9 mouse cellular contexts compared by ENCODE assay signal in the genomic region with DNA sequence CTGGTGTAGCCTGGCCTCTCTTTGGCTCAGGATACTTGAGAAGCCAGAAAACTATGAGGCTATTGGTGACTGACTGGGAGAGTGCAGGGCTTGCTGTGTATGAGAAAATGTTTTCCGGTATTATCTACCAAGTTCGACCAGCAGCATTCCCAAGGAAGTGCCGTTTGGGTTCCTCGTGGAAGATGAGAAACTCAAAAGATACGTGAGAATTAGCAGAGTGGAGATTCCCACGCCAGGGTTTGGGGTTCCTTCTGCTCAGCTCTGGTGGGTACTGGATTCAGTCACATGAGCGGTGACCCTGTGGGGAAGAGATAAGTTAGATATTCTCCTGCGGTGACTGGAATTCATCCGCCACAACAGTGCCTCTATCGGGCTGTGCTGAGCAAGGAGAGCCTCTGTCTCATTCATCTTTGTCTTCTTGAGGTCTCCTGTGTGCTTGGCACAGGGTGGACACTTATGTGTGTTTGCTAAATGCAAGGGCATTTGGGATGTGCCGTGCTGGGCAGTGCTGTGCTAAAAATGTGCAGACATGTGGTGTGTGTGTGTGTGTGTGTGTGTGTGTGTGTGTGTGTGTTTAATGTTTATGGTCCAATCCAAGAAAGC. TPM values are rescaled to one million over a fixed set of nuclear protein-coding genes. Genes with fewer than 3 reads are reported as not detected.
A peak's percentile ranks its signal among the peaks of the same experiment; 100 is the strongest.
DNase-seq lines count a peak whose midpoint lies in the region; ATAC-seq lines count a peak whose summit lies in the region.
"Had no signal": no experiment of that assay in that cellular context is flagged by ENCODE, and none has a peak within 500 bp of the region (broad histone marks: within the 10 kb centered on the region; RNA-seq: fewer than 3 reads in every experiment).

No protein-coding gene starts in this region.

- peak overlapping the region; percentile 95 for H3K9ac ChIP-seq in hindbrain, embryonic 12.5 days
- H3K9ac ChIP-seq in midbrain, embryonic 11.5 days (ENCODE audit: low read length), result peak overlapping the region; percentile 92

- DNase-seq in cerebellum, adult 8-10 months, result no peak
- peak; percentile 69 to 70 for DNase-seq in cerebellum, postnatal 10 days
- DNase-seq in midbrain, embryonic 11.5 days (ENCODE audit: low spot score, missing footprints), result peak; percentile 91
- no peak for DNase-seq in thymus, postnatal 10 days (ENCODE audit: low spot score in 2 of 2)
- no peak for DNase-seq in lung, postnatal 10 days

- no peaks in the 10 kb centered on the region for H3K27me3 ChIP-seq in hindbrain, embryonic 12.5 days
- H3K27me3 ChIP-seq in midbrain, embryonic 11.5 days (ENCODE audit: control insufficient read depth, insufficient read depth, low read length), result no peaks in the 10 kb centered on the region

- H3K9me3 ChIP-seq in hindbrain, embryonic 12.5 days (replicated peaks), result no peaks in the 10 kb centered on the region
- no peaks in the 10 kb centered on the region for H3K9me3 ChIP-seq in midbrain, embryonic 11.5 days (ENCODE audit: control insufficient read depth, low read length)

- peak overlapping the region; percentile 98 for H3K27ac ChIP-seq in hindbrain, embryonic 12.5 days
- no peak overlapping the region; the same call in 1 of the 2 replicates for H3K27ac ChIP-seq in midbrain, embryonic 11.5 days (ENCODE audit: low read depth, low read length)

- H3K36me3 ChIP-seq in hindbrain, embryonic 12.5 days, result peaks cover 23% of the 10 kb centered on the region
- no peaks in the 10 kb centered on the region for H3K36me3 ChIP-seq in midbrain, embryonic 11.5 days (ENCODE audit: control insufficient read depth, insufficient read depth, low read length)

- H3K4me3 ChIP-seq in hindbrain, embryonic 12.5 days, result peak overlapping the region; percentile 84
- H3K4me3 ChIP-seq in midbrain, embryonic 11.5 days (ENCODE audit: low read depth, low read length), result peak overlapping the region; percentile 55

- H3K4me2 ChIP-seq in hindbrain, embryonic 12.5 days (replicated peaks), result peak overlapping the region; percentile 86
- H3K4me2 ChIP-seq in midbrain, embryonic 11.5 days, result peak overlapping the region; percentile 75

- ATAC-seq in cerebellum, adult (ENCODE audit: insufficient number of reproducible peaks, low FRiP score, low TSS enrichment), result 0 out of 2 replicates have a peak, but pooled peaks have one; percentile 12
- peak; percentile 11; the same call in 1 of the 2 replicates for ATAC-seq in hindbrain, embryonic 12.5 days (ENCODE audit: low FRiP score)
- no peak for ATAC-seq in midbrain, embryonic 11.5 days (ENCODE audit: low FRiP score)
- ATAC-seq in monocyte, adult 5-6 weeks (replicated peaks; ENCODE audit: insufficient number of reproducible peaks, low FRiP score, low TSS enrichment, poor library complexity, severe bottlenecking), result no peak

- peaks cover 41% of the 10 kb centered on the region for H3K4me1 ChIP-seq in hindbrain, embryonic 12.5 days
- peaks cover 18% of the 10 kb centered on the region for H3K4me1 ChIP-seq in midbrain, embryonic 11.5 days (ENCODE audit: control insufficient read depth, insufficient read depth, low read length)

- 32% methylated on average over 11 of the region's 11 CpGs for WGBS in hindbrain, embryonic 12.5 days
- 64% methylated on average over 11 of the region's 11 CpGs for WGBS in midbrain, embryonic 11.5 days

RNA-seq across cellular contexts. Expression of gene Vash1, which starts 2.2 kb away (rescaled TPM):
- polyA plus RNA-seq in hindbrain, embryonic 12.5 days (2016; fragmentation: Nextera tagmentation; extraction: Ambion mirVana), result 34.4 and 35.3 TPM in 2 replicates
- 21.7 and 22.7 TPM in 2 replicates for polyA plus RNA-seq in midbrain, embryonic 11.5 days (2014; fragmentation: Nextera tagmentation; extraction: Ambion mirVana)
- total RNA-seq in monocyte, adult 5-6 weeks (2017), result not detected in 3 replicates

RNA-seq across cellular contexts. Expression of gene Angel1, which starts 45.6 kb away (rescaled TPM):
- polyA plus RNA-seq in hindbrain, embryonic 12.5 days (2016; fragmentation: Nextera tagmentation; extraction: Ambion mirVana), result 15.8 and 17.0 TPM in 2 replicates
- 12.2 and 12.5 TPM in 2 replicates for polyA plus RNA-seq in midbrain, embryonic 11.5 days (2014; fragmentation: Nextera tagmentation; extraction: Ambion mirVana)
- total RNA-seq in monocyte, adult 5-6 weeks (2017), result 1.4 to 2.0 TPM (median 1.6 TPM) in 3 replicates

RNA-seq across cellular contexts. Expression of gene Lrrc74a, which starts 53.5 kb away (rescaled TPM):
- not detected in 2 replicates for polyA plus RNA-seq in hindbrain, embryonic 12.5 days (2016; fragmentation: Nextera tagmentation; extraction: Ambion mirVana)
- polyA plus RNA-seq in midbrain, embryonic 11.5 days (2014; fragmentation: Nextera tagmentation; extraction: Ambion mirVana), result not detected in 2 replicates
- total RNA-seq in monocyte, adult 5-6 weeks (2017), result not detected in 3 replicates
- polyA plus RNA-seq: spleen, adult 2 months had no signal

Comparison
In these comparisons a context has a peak if more than half of its experiments do, and no peak if none do; other contexts are left out.
1. DNase-seq: peak in cerebellum, postnatal 10 days (2 of 2) and midbrain, embryonic 11.5 days (single experiment); none in cerebellum, adult 8-10 months (single experiment), thymus, postnatal 10 days (0 of 2) and lung, postnatal 10 days (single experiment).
2. ATAC-seq: peak in cerebellum, adult (single experiment) and hindbrain, embryonic 12.5 days (single experiment); none in midbrain, embryonic 11.5 days (single experiment) and monocyte, adult 5-6 weeks (single experiment).